Mouse (Mus musculus): ENCODE measurements around the gene Agmo. TPM values are rescaled to one million over a fixed set of nuclear protein-coding genes. Genes with fewer than 3 reads are reported as not detected.

The Agmo gene
- polyA plus RNA-seq, 1 experiment from 2014 or later: 28.1 TPM

DNA sequence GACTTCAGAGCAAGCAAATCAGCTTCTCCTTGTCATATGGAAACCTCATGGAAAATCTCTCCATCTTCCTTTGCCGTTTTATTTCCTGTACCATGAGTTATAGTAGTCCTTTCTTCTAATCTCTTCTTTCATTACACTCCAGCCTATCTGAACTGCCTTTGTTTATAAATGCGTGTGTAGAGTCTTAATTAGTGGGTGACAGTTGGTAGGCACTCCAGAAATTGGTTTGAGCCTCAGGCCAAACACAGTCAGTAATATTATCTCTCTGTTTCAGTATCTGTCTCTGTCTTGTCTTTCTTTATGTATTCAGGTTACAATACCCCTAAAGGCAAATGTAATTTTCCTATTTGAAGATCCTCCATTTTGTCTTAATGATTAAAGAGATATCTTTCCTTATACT lies 208.2 kb downstream of the Agmo start:
- WGBS: 54% methylated on average over 2 of the region's 2 CpGs
- Histone ChIP-seq H3K27me3 (replicated peaks; ENCODE audit: control insufficient read depth, insufficient read depth, low read length) (no peaks in the 10 kb centered on the region), H3K27ac (ENCODE audit: low read depth, low read length) (no peak overlapping the region), H3K36me3 (ENCODE audit: control insufficient read depth, insufficient read depth) (no peaks in the 10 kb centered on the region), H3K4me2 (replicated peaks; ENCODE audit: low read depth) (no peak overlapping the region), H3K4me3 (ENCODE audit: low read depth, low read length) (no peak overlapping the region), H3K4me1 (replicated peaks; ENCODE audit: control insufficient read depth, insufficient read depth, low read length) (no peaks in the 10 kb centered on the region), H3K9ac (ENCODE audit: low read depth, low read length) (no peak overlapping the region), H3K9me3 (ENCODE audit: control insufficient read depth) (no peaks in the 10 kb centered on the region)
- no peak for TF ChIP-seq CTCF (IDR thresholded peaks at IDR 0.05; ENCODE audit: low read depth)
- no peak for ATAC-seq

DNA sequence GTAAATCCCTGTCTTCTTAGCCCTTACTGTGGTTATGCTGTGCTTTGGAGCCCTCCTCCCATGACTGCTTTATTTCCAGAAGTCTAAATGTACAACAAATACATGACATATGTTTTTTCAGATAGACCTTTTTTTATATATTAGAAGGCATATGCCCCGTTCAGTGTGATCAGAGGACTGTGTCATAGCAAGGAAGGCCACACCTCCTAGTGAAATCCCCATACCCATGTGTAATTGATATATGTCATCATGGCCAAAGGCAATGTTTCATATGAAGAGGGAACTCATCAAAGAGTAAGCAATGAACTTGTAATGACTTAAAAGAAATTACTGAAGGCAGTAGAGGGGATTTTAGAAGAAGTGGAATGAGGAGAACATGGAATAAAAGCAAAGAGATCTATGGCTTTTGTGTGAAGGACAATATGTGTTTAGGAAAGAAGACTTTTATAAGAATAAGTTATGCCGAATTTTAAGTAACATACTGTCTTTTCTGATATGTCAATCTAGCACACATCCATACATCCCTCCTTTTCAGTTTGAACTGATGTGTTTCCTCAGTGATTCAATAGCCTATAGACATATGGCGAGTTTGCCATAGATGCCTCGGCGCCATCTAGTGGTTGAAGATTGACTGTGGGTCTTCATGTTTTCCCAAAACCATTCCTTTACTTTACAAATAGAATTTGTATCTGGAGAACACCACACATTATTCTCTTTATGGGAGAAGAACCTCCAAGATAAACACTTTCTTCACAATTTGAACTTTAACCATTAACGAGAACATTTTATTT lies 209.1 kb downstream of the Agmo start:
- Histone ChIP-seq H3K4me1 (replicated peaks; ENCODE audit: control insufficient read depth, insufficient read depth, low read length) (no peaks in the 10 kb centered on the region), H3K9ac (ENCODE audit: low read depth, low read length) (no peak overlapping the region), H3K4me2 (replicated peaks; ENCODE audit: low read depth) (no peak overlapping the region), H3K9me3 (ENCODE audit: control insufficient read depth) (no peaks in the 10 kb centered on the region), H3K27ac (ENCODE audit: low read depth, low read length) (no peak overlapping the region), H3K27me3 (replicated peaks; ENCODE audit: control insufficient read depth, insufficient read depth, low read length) (no peaks in the 10 kb centered on the region), H3K4me3 (ENCODE audit: low read depth, low read length) (no peak overlapping the region), H3K36me3 (ENCODE audit: control insufficient read depth, insufficient read depth) (no peaks in the 10 kb centered on the region)
- no peak for ATAC-seq
- 17% methylated on average over 6 of the region's 6 CpGs for WGBS
- peak; percentile 91 for TF ChIP-seq CTCF (IDR thresholded peaks at IDR 0.05; ENCODE audit: low read depth)

DNA sequence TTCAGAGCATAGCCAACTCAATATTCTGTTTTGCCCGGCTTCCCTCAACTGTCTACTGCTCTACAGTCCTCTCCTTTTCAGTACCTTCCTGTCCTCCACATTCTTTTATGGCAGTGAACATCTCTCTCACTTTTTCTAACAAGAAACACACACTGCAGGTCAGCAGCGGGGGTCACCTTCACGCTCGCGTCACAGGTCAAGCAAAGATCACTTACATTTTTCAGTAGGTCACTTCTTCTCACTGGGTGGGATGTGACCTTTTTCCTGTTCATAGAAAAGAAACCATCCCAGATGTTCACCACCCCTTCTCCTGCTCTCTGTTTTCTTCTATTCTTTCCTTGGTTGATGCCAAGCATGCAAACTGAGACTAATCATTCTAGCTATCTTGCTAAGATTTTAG lies 230.2 kb downstream of the Agmo start:
- H3K27ac ChIP-seq (ENCODE audit: low read depth, low read length): no peak overlapping the region
- no peaks in the 10 kb centered on the region for H3K4me1 ChIP-seq (replicated peaks; ENCODE audit: control insufficient read depth, insufficient read depth, low read length)

DNA sequence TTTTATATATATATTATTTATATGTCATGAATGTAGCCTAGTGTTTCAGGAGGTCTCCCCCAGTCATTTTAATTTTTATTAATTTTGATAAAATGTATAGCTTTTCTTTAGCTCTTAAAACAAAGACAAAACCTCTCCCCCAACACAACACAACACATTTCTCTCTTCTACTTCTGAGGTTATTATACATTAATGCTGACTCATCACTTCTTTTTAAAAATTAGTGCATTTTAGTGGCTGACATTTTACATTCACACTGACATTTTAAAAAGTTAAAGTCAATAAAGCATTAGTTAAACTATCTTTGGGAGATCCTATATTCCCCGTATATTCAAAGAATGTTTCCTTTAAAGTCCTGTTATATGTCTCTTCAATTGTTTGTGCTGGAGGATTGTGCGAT lies 235.4 kb downstream of the Agmo start:
- Histone ChIP-seq H3K27ac (ENCODE audit: low read depth, low read length) (no peak overlapping the region), H3K27me3 (replicated peaks; ENCODE audit: control insufficient read depth, insufficient read depth, low read length) (no peaks in the 10 kb centered on the region), H3K4me2 (replicated peaks; ENCODE audit: low read depth) (no peak overlapping the region), H3K9ac (ENCODE audit: low read depth, low read length) (no peak overlapping the region), H3K36me3 (ENCODE audit: control insufficient read depth, insufficient read depth) (no peaks in the 10 kb centered on the region), H3K4me3 (ENCODE audit: low read depth, low read length) (no peak overlapping the region), H3K4me1 (replicated peaks; ENCODE audit: control insufficient read depth, insufficient read depth, low read length) (no peaks in the 10 kb centered on the region), H3K9me3 (ENCODE audit: control insufficient read depth) (no peaks in the 10 kb centered on the region)
- ATAC-seq: no peak
- WGBS: 85% methylated on average over 2 of the region's 2 CpGs
- TF ChIP-seq CTCF (IDR thresholded peaks at IDR 0.05; ENCODE audit: low read depth): no peak

More for the DNA sequence above, 230.2 kb downstream of the Agmo start:
- Histone ChIP-seq H3K4me2 (replicated peaks; ENCODE audit: low read depth) (no peak overlapping the region), H3K36me3 (ENCODE audit: control insufficient read depth, insufficient read depth) (no peaks in the 10 kb centered on the region), H3K4me3 (ENCODE audit: low read depth, low read length) (no peak overlapping the region), H3K9ac (ENCODE audit: low read depth, low read length) (no peak overlapping the region), H3K9me3 (ENCODE audit: control insufficient read depth) (no peaks in the 10 kb centered on the region), H3K27me3 (replicated peaks; ENCODE audit: control insufficient read depth, insufficient read depth, low read length) (no peaks in the 10 kb centered on the region)
- ATAC-seq: no peak
- WGBS: 80% methylated on average over 5 of the region's 5 CpGs
- no peak for TF ChIP-seq CTCF (IDR thresholded peaks at IDR 0.05; ENCODE audit: low read depth)

DNA sequence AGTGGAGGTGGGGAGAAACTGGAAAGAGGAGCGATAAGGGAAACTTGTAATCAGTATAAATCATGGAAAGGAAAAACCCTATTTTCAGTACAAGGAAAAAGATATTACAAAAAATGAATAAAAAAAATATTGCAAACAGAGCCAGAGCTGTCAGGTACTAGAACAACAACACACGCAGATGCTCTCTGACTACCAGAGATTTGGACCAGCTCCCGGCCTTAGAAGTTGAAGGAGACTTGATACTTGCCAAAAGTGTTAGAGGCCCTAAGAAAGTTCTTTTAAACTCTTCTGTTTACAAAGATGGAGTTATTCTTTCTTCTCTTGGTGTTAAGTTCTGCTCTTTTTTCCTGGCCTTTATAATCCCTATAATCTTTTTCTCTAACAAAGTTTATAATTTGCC lies 246.6 kb downstream of the Agmo start:
- 87% methylated on average over 3 of the region's 3 CpGs for WGBS
- no peak overlapping the region for H3K4me2 ChIP-seq (replicated peaks; ENCODE audit: low read depth)
- no peak for TF ChIP-seq CTCF (IDR thresholded peaks at IDR 0.05; ENCODE audit: low read depth)
- no peak for ATAC-seq
- no peak overlapping the region for H3K4me3 ChIP-seq (ENCODE audit: low read depth, low read length)
- H3K4me1 ChIP-seq (replicated peaks; ENCODE audit: control insufficient read depth, insufficient read depth, low read length): no peaks in the 10 kb centered on the region
- no peak overlapping the region for H3K9ac ChIP-seq (ENCODE audit: low read depth, low read length)
- no peaks in the 10 kb centered on the region for H3K27me3 ChIP-seq (replicated peaks; ENCODE audit: control insufficient read depth, insufficient read depth, low read length)
- no peak overlapping the region for H3K27ac ChIP-seq (ENCODE audit: low read depth, low read length)
- H3K36me3 ChIP-seq (ENCODE audit: control insufficient read depth, insufficient read depth): no peaks in the 10 kb centered on the region
- H3K9me3 ChIP-seq (ENCODE audit: control insufficient read depth): no peaks in the 10 kb centered on the region

DNA sequence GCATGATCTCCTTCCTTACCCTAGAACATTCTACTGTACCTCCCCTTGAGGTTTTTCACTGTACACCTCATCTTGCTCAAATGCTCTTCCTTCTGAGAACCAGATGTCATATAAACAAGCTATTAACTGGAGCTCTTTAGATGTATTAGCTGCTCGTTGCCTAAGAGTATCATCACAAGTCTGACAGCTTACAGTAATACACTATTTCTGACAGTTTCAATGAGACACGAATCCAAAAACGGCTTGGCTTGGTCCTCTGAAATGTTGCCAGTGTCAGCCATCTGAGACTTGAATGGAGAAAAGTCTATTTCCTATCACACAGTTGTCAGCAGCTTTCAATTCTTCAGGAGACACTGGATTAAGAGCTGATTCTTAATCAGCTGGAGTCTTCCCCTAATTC lies 257.4 kb downstream of the Agmo start:
- Histone ChIP-seq H3K9me3 (ENCODE audit: control insufficient read depth) (no peaks in the 10 kb centered on the region), H3K27ac (ENCODE audit: low read depth, low read length) (no peak overlapping the region), H3K4me1 (replicated peaks; ENCODE audit: control insufficient read depth, insufficient read depth, low read length) (no peaks in the 10 kb centered on the region), H3K36me3 (ENCODE audit: control insufficient read depth, insufficient read depth) (no peaks in the 10 kb centered on the region), H3K4me3 (ENCODE audit: low read depth, low read length) (no peak overlapping the region), H3K27me3 (replicated peaks; ENCODE audit: control insufficient read depth, insufficient read depth, low read length) (no peaks in the 10 kb centered on the region), H3K4me2 (replicated peaks; ENCODE audit: low read depth) (no peak overlapping the region), H3K9ac (ENCODE audit: low read depth, low read length) (no peak overlapping the region)
- 58% methylated on average over 3 of the region's 3 CpGs for WGBS
- TF ChIP-seq CTCF (IDR thresholded peaks at IDR 0.05; ENCODE audit: low read depth): no peak
- ATAC-seq: no peak
